ENCODE assay signal across 8 mouse cellular contexts in the genomic region with DNA sequence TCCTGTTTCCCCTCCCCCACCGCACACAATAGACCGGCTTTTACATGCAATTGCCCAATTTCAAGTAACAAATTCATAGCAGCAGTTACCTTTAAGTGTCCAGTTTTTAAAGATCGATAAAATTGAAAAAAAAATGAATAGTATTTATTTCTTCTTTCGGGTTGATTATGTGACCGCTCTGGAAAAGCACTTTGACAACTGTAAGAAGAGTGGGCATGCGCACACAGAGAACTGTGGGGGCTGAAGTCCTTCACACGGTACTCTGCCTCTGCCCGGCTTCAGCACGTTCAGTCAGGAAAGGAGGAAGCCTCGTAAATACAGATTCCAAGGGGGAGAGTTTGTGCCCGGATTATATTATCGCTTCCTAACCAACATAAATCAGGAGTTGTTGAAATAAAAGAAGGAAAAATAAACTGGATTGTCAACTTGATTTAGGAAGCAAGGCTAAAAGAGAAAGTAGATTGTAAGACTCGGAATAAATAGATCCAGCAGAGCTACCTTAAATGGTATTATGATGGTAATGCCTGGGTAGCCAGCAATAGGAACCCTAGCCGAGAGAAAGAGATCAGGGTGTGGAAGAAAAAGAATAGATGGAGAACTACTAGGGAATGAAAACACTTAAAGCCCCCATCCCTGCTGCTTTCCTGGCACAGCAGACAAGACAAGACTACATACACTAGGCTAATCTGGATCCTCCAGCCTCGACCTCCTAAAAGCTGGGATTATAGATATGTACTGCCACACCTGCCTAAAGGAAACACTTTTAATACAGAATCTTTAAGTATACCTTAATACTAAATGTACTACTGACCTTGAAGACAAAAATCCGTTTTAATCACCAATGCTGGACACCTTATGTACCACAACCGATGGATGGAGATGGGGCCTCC. TPM values are rescaled to one million over a fixed set of nuclear protein-coding genes. Genes with fewer than 3 reads are reported as not detected.
A peak's percentile ranks its signal among the peaks of the same experiment; 100 is the strongest.
DNase-seq lines count a peak whose midpoint lies in the region; ATAC-seq and TF ChIP-seq lines count a peak whose summit lies in the region.

No protein-coding gene starts in this region.

- no peak overlapping the region for H3K4me3 ChIP-seq in thymus, adult 2 months (ENCODE audit: control insufficient read depth, insufficient read depth, low read length)

- H3K27me3 ChIP-seq in thymus, adult 2 months (ENCODE audit: control insufficient read depth, insufficient read depth, low read length): peaks cover 15% of the 10 kb centered on the region

- no peak overlapping the region for H3K27ac ChIP-seq in thymus, adult 2 months (ENCODE audit: control insufficient read depth, insufficient read depth, low read length)

- no peaks in the 10 kb centered on the region; the same call in 1 of the 2 replicates for H3K4me1 ChIP-seq in thymus, adult 2 months (replicated peaks; ENCODE audit: control insufficient read depth, insufficient read depth, low read length)

- peak; percentile 23 for DNase-seq in thymus, postnatal 0 days (ENCODE audit: low spot score)
- DNase-seq in thymus, adult 2 months: no peak
- DNase-seq in embryo, embryonic 10.5 days (ENCODE audit: low spot score): peak; percentile 87
- peak; percentile 21 to 44 for DNase-seq in gastrocnemius, adult 8-10 months (ENCODE audit: low spot score in 2 of 2)
- peak; percentile 26 for DNase-seq in induced T-regulatory cell, adult 2 months (ENCODE audit: low read depth)
- peak; percentile 62 to 78 for DNase-seq in left cerebral cortex, postnatal 36 days (ENCODE audit: low spot score in 2 of 2)
- DNase-seq in right cerebral cortex, postnatal 4 days: peak; percentile 62

- peak; percentile 66 for ATAC-seq in megakaryocyte progenitor cell, adult 5-6 weeks (replicated peaks; ENCODE audit: poor library complexity)

- 17% methylated on average over 17 of the region's 17 CpGs for WGBS in thymus, adult 2 months

- H3K36me3 ChIP-seq in thymus, adult 2 months (ENCODE audit: control insufficient read depth, insufficient read depth, low read length): no peaks in the 10 kb centered on the region

- intact Hi-C loops in left cerebral cortex, postnatal 36 days (cut with DNase I): no loop called here

- no peak for TF ChIP-seq POLR2A in thymus, adult 2 months (IDR thresholded peaks at IDR 0.05; ENCODE audit: control insufficient read depth, extremely low read depth, insufficient read depth, low read length, poor library complexity)

- TF ChIP-seq CTCF in thymus, adult 2 months (IDR thresholded peaks at IDR 0.05; ENCODE audit: borderline replicate concordance, control insufficient read depth, extremely low read depth, insufficient read depth, low read length, poor library complexity): no peak

RNA-seq across cellular contexts. Expression of a gene that starts 29.3 kb away (rescaled TPM):
- 95.0 and 102 TPM in 2 replicates for polyA plus RNA-seq in thymus, postnatal 0 days (2015; fragmentation: Nextera tagmentation; extraction: Ambion mirVana)
- polyA plus RNA-seq in thymus, adult 2 months (2012; rRNA removed): 34.4 and 55.9 TPM in 2 replicates
- 10 to 100 TPM; 78.2 to 92.8 (median 84.4) TPM for total RNA-seq in gastrocnemius, adult 8-10 months (2022)
- total RNA-seq in left cerebral cortex, postnatal 36 days (2021): 10 to 100 TPM; 90.5 to 93.5 TPM
- 87.2 and 95.3 TPM in 2 replicates for total RNA-seq in megakaryocyte progenitor cell, adult 5-6 weeks (2015)
- 49.8 and 52.0 TPM in 2 replicates for total RNA-seq in megakaryocyte progenitor cell, adult 5-6 weeks (2017)

RNA-seq across cellular contexts. Expression of a gene that starts 30.3 kb away (rescaled TPM):
- 0.59 and 1.1 TPM in 2 replicates for polyA plus RNA-seq in thymus, postnatal 0 days (2015; fragmentation: Nextera tagmentation; extraction: Ambion mirVana)
- polyA plus RNA-seq in thymus, adult 2 months (2012; rRNA removed): 3.5 and 3.8 TPM in 2 replicates
- total RNA-seq in gastrocnemius, adult 8-10 months (2022): 10 to 100 TPM; 59.4 to 62.5 (median 61.2) TPM
- total RNA-seq in left cerebral cortex, postnatal 36 days (2021): 100 to 1,000 TPM in 1 of 2 experiments, 10 to 100 TPM in 1; 79.8 to 104 TPM
- 0.34 and 0.49 TPM in 2 replicates for total RNA-seq in megakaryocyte progenitor cell, adult 5-6 weeks (2015)
- 0.12 and 0.27 TPM in 2 replicates for total RNA-seq in megakaryocyte progenitor cell, adult 5-6 weeks (2017)

Comparison
In these comparisons a context has a peak if more than half of its experiments do, and no peak if none do; other contexts are left out.
1. RNA of a gene that starts 30.3 kb away (total RNA-seq): 79.8 to 104 TPM in left cerebral cortex, postnatal 36 days and 59.4 to 62.5 TPM in gastrocnemius, adult 8-10 months; 0.12 to 0.49 TPM in megakaryocyte progenitor cell, adult 5-6 weeks; every median in the first group is over 10 times any median in the second.